Mouse (Mus musculus) liver, embryonic 14.5 days (tissue): ENCODE measurements around the gene Atad2b. TPM values are rescaled to one million over a fixed set of nuclear protein-coding genes. Genes with fewer than 3 reads are reported as not detected.
"Not testable (repeated sequence)": the region's sequence is repeated elsewhere in the genome, so short reads cannot be mapped to it uniquely, and the experiment has no call there.

Source experiments
- ATAC-seq: fragments of 200-750 bp; cut with Nextera tagmentation; 2 replicates; pipeline ENCODE4 v1.8.0; 2017; ENCODE audit warnings: moderate number of reproducible peaks, mild to moderate bottlenecking, moderate library complexity; ENCODE audit not compliant: insufficient read depth
- DNase-seq, 3 experiments: peaks; one replicate each; pipeline ENCODE4 v3.0.0-alpha.2; 2012 to 2013; ENCODE audit warnings: low read depth in 3 of 3, low spot score in 3 of 3
- H3K27ac ChIP-seq: fragments of 300-500 bp; sonication (generic); 2 replicates; pipeline ENCODE4 v1.5.1; 2014; ENCODE audit warnings: moderate library complexity, mild to moderate bottlenecking, control low read depth, inconsistent platforms
- H3K27me3 ChIP-seq: fragments of 300-500 bp; sonication (generic); 2 replicates; pipeline ENCODE4 v1.6.1; 2014; ENCODE audit warnings: mild to moderate bottlenecking, low read length, moderate library complexity; ENCODE audit not compliant: control insufficient read depth, insufficient read depth
- H3K36me3 ChIP-seq: fragments of 300-500 bp; sonication (generic); replicated peaks from 2 replicates; pipeline ENCODE4 v1.6.1; 2014; ENCODE audit warnings: low read depth; ENCODE audit not compliant: control insufficient read depth, insufficient read depth
- H3K4me1 ChIP-seq, 2 experiments: fragments of 200-500 bp in 1 of 2; fragments of 300-500 bp in 1 of 2; sonication (generic) in 1 of 2; replicated peaks; 2 replicates each; pipeline ENCODE4 v1.6.1; 2012 to 2014; ENCODE audit warnings: antibody characterized with exemption in 1 of 2, inconsistent platforms in 1 of 2, low read length in 1 of 2; ENCODE audit not compliant: control insufficient read depth in 2 of 2, insufficient read depth in 2 of 2
- H3K4me2 ChIP-seq: fragments of 300-500 bp; sonication (generic); 2 replicates; pipeline ENCODE4 v1.6.1; 2014; ENCODE audit warnings: low read depth, mild to moderate bottlenecking, control low read depth, moderate library complexity
- H3K4me3 ChIP-seq, 2 experiments: fragments of 200-500 bp in 1 of 2; fragments of 300-500 bp in 1 of 2; sonication (generic) in 1 of 2; 2 replicates each; pipeline ENCODE4 v1.5.1; 2012 to 2014; ENCODE audit warnings: low read depth in 2 of 2, low read length in 2 of 2, mild to moderate bottlenecking in 2 of 2, control low read depth in 1 of 2, inconsistent platforms in 1 of 2, moderate library complexity in 1 of 2; ENCODE audit not compliant: insufficient read depth in 1 of 2
- H3K9ac ChIP-seq: fragments of 300-500 bp; sonication (generic); replicated peaks from 2 replicates; pipeline ENCODE4 v1.6.1; 2014; ENCODE audit warnings: mild to moderate bottlenecking, control low read depth, moderate library complexity
- H3K9me3 ChIP-seq: fragments of 300-500 bp; sonication (generic); 2 replicates; pipeline ENCODE4 v1.6.1; 2016; ENCODE audit warnings: low read length, mixed read lengths; ENCODE audit not compliant: control insufficient read depth
- CTCF ChIP-seq: IDR thresholded peaks from 2 replicates; pipeline ENCODE4 v1.5.1; 2016; ENCODE audit warnings: antibody characterized with exemption, low read depth, control low read depth
- EP300 ChIP-seq: IDR thresholded peaks from 2 replicates; pipeline ENCODE4 v1.6.1; 2016; ENCODE audit warnings: antibody characterized with exemption, low read depth
- WGBS: fragments of 180-500 bp; shearing (Covaris S2); extraction: QIAGEN DNeasy Blood & Tissue Kit; methylation state at CpG from one replicate; pipeline ENCODE4 v1.1.7; 2014; ENCODE audit not compliant: insufficient replicate concordance; 5-methylcytosine and 5-hydroxymethylcytosine counted together
- polyA plus RNA-seq, 2 experiments: library from polyadenylated mRNA; depleted of rRNA in 1 of 2; stranded (reverse) in 1 of 2; unstranded in 1 of 2; fragments of >200 nt; fragmentation: Nextera tagmentation in 1 of 2; extraction: Ambion mirVana in 1 of 2; gene quantifications; 2 replicates each; pipeline versions ENCODE4 v1.2.1 to v1.2.3; 2012 to 2014

Atad2b gene
- polyA plus RNA-seq, 2 experiments = 6.6 to 7.0 TPM

- 86% methylated on average over 7 of the region's 7 CpGs for WGBS
- H3K4me3 ChIP-seq = peak overlapping the region in 1 of 2 experiments; percentile 98; a peak in 1 of 4 replicates
- peak overlapping the region; percentile 97 for H3K4me2 ChIP-seq
Observed at GRCm38 (mm10) chr12:4908391-4908790, 8.8 kb upstream of the Atad2b start.

GRCm38 (mm10) chr12:4910496-4910895, 6.7 kb upstream of the Atad2b start:
- H3K4me2 ChIP-seq, DNase-seq, ATAC-seq, H3K9me3 ChIP-seq, H3K4me3 ChIP-seq, H3K27me3 ChIP-seq, H3K4me1 ChIP-seq, H3K27ac ChIP-seq, H3K9ac ChIP-seq, H3K36me3 ChIP-seq: not testable (repeated sequence)
- 83% methylated on average over 1 of the region's 1 CpGs for WGBS

More at GRCm38 (mm10) chr12:4908391-4908790, 8.8 kb upstream of the Atad2b start:
- no peaks in the 10 kb centered on the region for H3K27me3 ChIP-seq
- H3K36me3 ChIP-seq = no peaks in the 10 kb centered on the region; the same call in 1 of the 2 replicates
- H3K27ac ChIP-seq = no peak overlapping the region
- no peaks in the 10 kb centered on the region for H3K9me3 ChIP-seq
- no peak for DNase-seq
- peaks cover 10 to 11% of the 10 kb centered on the region in 2 experiments; a peak in 2 of 4 replicates for H3K4me1 ChIP-seq
- TF ChIP-seq EP300 (no peak), CTCF (no peak)
- peak overlapping the region; percentile 98 for H3K9ac ChIP-seq
- ATAC-seq = no peak

GRCm38 (mm10) chr12:4911716-4912115, 5.4 kb upstream of the Atad2b start:
- ATAC-seq = no peak
- no peak for DNase-seq
- H3K27ac ChIP-seq = no peak overlapping the region
- no peak overlapping the region for H3K9ac ChIP-seq
- TF ChIP-seq CTCF (no peak), EP300 (no peak)
- H3K36me3 ChIP-seq = no peaks in the 10 kb centered on the region
- 44% methylated on average over 4 of the region's 4 CpGs for WGBS
- no peaks in the 10 kb centered on the region for H3K27me3 ChIP-seq
- H3K4me1 ChIP-seq = peaks cover 2 to 5% of the 10 kb centered on the region in 2 experiments; a peak in 3 of 4 replicates
- H3K4me2 ChIP-seq = no peak overlapping the region
- no peaks in the 10 kb centered on the region for H3K9me3 ChIP-seq
- no peak overlapping the region for H3K4me3 ChIP-seq

DNA sequence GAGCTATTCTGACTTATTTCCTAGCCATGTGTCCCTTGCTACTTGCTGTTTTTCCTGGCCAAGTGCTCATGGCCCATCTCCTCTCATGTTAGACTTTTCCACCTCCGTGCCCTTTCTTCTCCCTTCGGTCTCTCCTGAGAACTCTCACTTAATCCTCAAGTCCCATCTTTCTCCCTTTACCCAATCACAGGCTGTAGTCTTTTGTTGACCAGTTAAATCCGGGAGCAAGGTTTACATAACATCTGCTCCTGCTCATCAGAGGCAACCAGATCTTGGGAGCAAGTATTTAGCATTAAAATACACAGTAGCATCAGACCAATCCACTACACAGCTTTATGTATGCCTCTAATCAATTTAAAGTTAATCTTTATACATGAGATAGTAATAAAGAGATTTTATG, 2.7 kb upstream of the Atad2b start:
- Histone ChIP-seq H3K27ac (no peak overlapping the region), H3K4me3 (no peak overlapping the region), H3K9me3 (no peaks in the 10 kb centered on the region), H3K27me3 (no peaks in the 10 kb centered on the region), H3K4me1 (peaks cover 4 to 6% of the 10 kb centered on the region in 2 experiments; a peak in 3 of 4 replicates), H3K4me2 (no peak overlapping the region), H3K36me3 (no peaks in the 10 kb centered on the region), H3K9ac (no peak overlapping the region)
- ATAC-seq = no peak
- no peak for TF ChIP-seq CTCF
- no peak for TF ChIP-seq EP300
- no peak for DNase-seq
- WGBS = 71% methylated on average over 3 of the region's 3 CpGs

DNA sequence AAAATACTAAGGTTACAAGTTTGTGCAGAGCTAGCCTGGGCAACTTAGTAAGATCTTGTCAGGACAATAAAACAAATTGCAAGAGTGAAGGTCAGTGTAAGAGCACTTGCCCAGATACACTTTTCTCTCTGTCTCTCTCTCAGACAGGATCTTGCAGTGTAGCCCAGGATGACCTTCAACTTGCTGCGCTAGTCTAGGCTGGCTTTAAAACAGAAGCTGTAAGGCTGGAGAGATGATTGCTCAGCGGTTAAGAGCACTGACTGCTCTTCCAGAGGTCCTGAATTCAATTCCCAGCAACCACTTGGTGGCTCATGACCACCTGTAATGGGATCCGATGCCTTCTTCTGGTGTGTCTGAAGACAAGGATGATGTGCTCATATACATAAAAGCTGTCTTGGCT, 2.2 kb upstream of the Atad2b start:
- DNase-seq (no peak), ATAC-seq (no peak)
- Histone ChIP-seq H3K9me3 (no peaks in the 10 kb centered on the region), H3K9ac (no peak overlapping the region), H3K4me1 (peaks cover 5 to 7% of the 10 kb centered on the region in 2 experiments), H3K4me2 (no peak overlapping the region), H3K27me3 (no peaks in the 10 kb centered on the region), H3K36me3 (no peaks in the 10 kb centered on the region), H3K27ac (no peak overlapping the region), H3K4me3 (no peak overlapping the region)
- 76% methylated on average over 3 of the region's 3 CpGs for WGBS
- TF ChIP-seq CTCF (no peak), EP300 (no peak)
